Mouse (Mus musculus) CH12.LX (cell line): ENCODE results near the gene Sgms1. TPM values are rescaled to one million over a fixed set of nuclear protein-coding genes. Genes with fewer than 3 reads are reported as not detected.

ENCODE experiments used
- DNase-seq: peaks from one replicate; pipeline ENCODE4 v3.0.0-alpha.2; 2013; ENCODE audit errors: extremely low read depth
- H3K27ac ChIP-seq: 2 replicates; pipeline ENCODE4 v1.5.1; 2012; ENCODE audit warnings: low read depth, mild to moderate bottlenecking, control low read depth, moderate library complexity; ENCODE audit not compliant: insufficient read depth
- H3K27me3 ChIP-seq: replicated peaks from 2 replicates; pipeline ENCODE3; 2012; ENCODE audit warnings: inconsistent platforms
- H3K36me3 ChIP-seq, 2 experiments: replicated peaks in 1 of 2; 2 replicates each; pipeline versions ENCODE3 to v1.6.1; 2012; ENCODE audit warnings: inconsistent platforms in 1 of 2, low read length in 1 of 2, mild to moderate bottlenecking in 1 of 2, mixed read lengths in 1 of 2, moderate library complexity in 1 of 2; ENCODE audit not compliant: control insufficient read depth in 1 of 2, insufficient read depth in 1 of 2
- H3K4me1 ChIP-seq, 2 experiments: 2 replicates each; pipeline ENCODE4 v1.6.1; 2012; ENCODE audit warnings: inconsistent platforms in 1 of 2, moderate library complexity in 1 of 2; ENCODE audit not compliant: insufficient read depth in 2 of 2, control insufficient read depth in 1 of 2
- H3K4me2 ChIP-seq: 2 replicates; pipeline ENCODE4 v1.6.1; 2012; ENCODE audit warnings: low read depth, mild to moderate bottlenecking, control low read depth; ENCODE audit not compliant: poor library complexity, insufficient read depth, severe bottlenecking
- H3K4me3 ChIP-seq, 3 experiments: fragments of 150-350 bp in 1 of 3; sonication (generic) in 1 of 3; replicated peaks in 1 of 3; 2 replicates each; pipeline versions ENCODE3 to v1.5.1; 2011 to 2012; ENCODE audit warnings: low read depth in 2 of 3, low read length in 2 of 3, mild to moderate bottlenecking in 2 of 3, moderate library complexity in 2 of 3, control low read depth in 1 of 3, improper control_type of control experiment in 1 of 3, inconsistent platforms in 1 of 3, mixed read lengths in 1 of 3; ENCODE audit not compliant: poor library complexity in 1 of 3
- H3K79me2 ChIP-seq: replicated peaks from 2 replicates; pipeline ENCODE4 v1.6.1; 2012; ENCODE audit warnings: mild to moderate bottlenecking, moderate library complexity; ENCODE audit not compliant: control insufficient read depth, poor library complexity, insufficient read depth, severe bottlenecking; ENCODE audit errors: extremely low read depth
- H3K9ac ChIP-seq: 2 replicates; pipeline ENCODE4 v1.6.1; 2012; ENCODE audit warnings: low read depth, mild to moderate bottlenecking, control low read depth, moderate library complexity; ENCODE audit not compliant: insufficient read depth
- H3K9me3 ChIP-seq: replicated peaks from 2 replicates; pipeline ENCODE3; 2012; ENCODE audit warnings: low read length, inconsistent platforms, mixed read lengths
- CHD1 ChIP-seq: IDR thresholded peaks from 2 replicates; pipeline ENCODE4 v1.6.1; 2012; ENCODE audit warnings: low read depth, low read length, improper control_type of control experiment, inconsistent platforms
- CTCF ChIP-seq, 2 experiments: IDR thresholded peaks in 1 of 2; conservative IDR thresholded peaks in 1 of 2; 2 replicates each; pipeline ENCODE4 v1.5.1; 2011 to 2012; ENCODE audit warnings: low read depth in 2 of 2, low read length in 2 of 2, improper control_type of control experiment in 1 of 2, inconsistent platforms in 1 of 2, mild to moderate bottlenecking in 1 of 2, moderate library complexity in 1 of 2
- E2F4 ChIP-seq: IDR thresholded peaks from 2 replicates; pipeline ENCODE4 v1.6.1; 2011; ENCODE audit warnings: low read depth, low read length, improper control_type of control experiment; ENCODE audit not compliant: insufficient replicate concordance
- ELF1 ChIP-seq: IDR thresholded peaks from 2 replicates; pipeline ENCODE4 v1.6.1; 2014; ENCODE audit warnings: low read depth, mild to moderate bottlenecking, inconsistent platforms, low read length, improper control_type of control experiment
- EP300 ChIP-seq: IDR thresholded peaks from 2 replicates; pipeline ENCODE4 v1.6.1; 2011; ENCODE audit warnings: low read length, improper control_type of control experiment
- ETS1 ChIP-seq: conservative IDR thresholded peaks from 2 replicates; pipeline ENCODE4 v1.6.1; 2012; ENCODE audit warnings: low read depth, mild to moderate bottlenecking, inconsistent platforms, low read length, improper control_type of control experiment, moderate library complexity
- GABPA ChIP-seq: IDR thresholded peaks from 2 replicates; pipeline ENCODE4 v1.6.1; 2012; ENCODE audit warnings: low read depth, low read length, improper control_type of control experiment, inconsistent platforms; ENCODE audit not compliant: insufficient replicate concordance
- HCFC1 ChIP-seq: IDR thresholded peaks from 2 replicates; pipeline ENCODE4 v1.6.1; 2012; ENCODE audit warnings: low read depth, mild to moderate bottlenecking, inconsistent platforms, low read length, improper control_type of control experiment
- IRF4 ChIP-seq: IDR thresholded peaks from 2 replicates; pipeline ENCODE4 v1.6.1; 2014; ENCODE audit warnings: low read depth, mild to moderate bottlenecking, inconsistent platforms, low read length, improper control_type of control experiment
- JUN ChIP-seq: IDR thresholded peaks from 2 replicates; pipeline ENCODE4 v1.6.1; 2011; ENCODE audit warnings: low read depth, mild to moderate bottlenecking, low read length, improper control_type of control experiment, moderate library complexity; ENCODE audit not compliant: insufficient read depth
- KAT2A ChIP-seq: IDR thresholded peaks from 2 replicates; pipeline ENCODE4 v1.6.1; 2012; ENCODE audit warnings: low read length, improper control_type of control experiment, inconsistent platforms; ENCODE audit not compliant: insufficient replicate concordance
- MAZ ChIP-seq: IDR thresholded peaks from 2 replicates; pipeline ENCODE4 v1.6.1; 2012; ENCODE audit warnings: low read depth, mild to moderate bottlenecking, inconsistent platforms, low read length, improper control_type of control experiment, moderate library complexity
- MYC ChIP-seq: IDR thresholded peaks from 2 replicates; pipeline ENCODE4 v1.6.1; 2011; ENCODE audit warnings: low read depth, mild to moderate bottlenecking, improper control_type of control experiment, low read length
- NELFE ChIP-seq: IDR thresholded peaks from 2 replicates; pipeline ENCODE4 v1.6.1; 2011; ENCODE audit warnings: low read depth, low read length, improper control_type of control experiment
- NRF1 ChIP-seq: IDR thresholded peaks from 2 replicates; pipeline ENCODE4 v1.6.1; 2014; ENCODE audit warnings: low read depth, mild to moderate bottlenecking, inconsistent platforms, low read length, improper control_type of control experiment, moderate library complexity
- PAX5 ChIP-seq: IDR thresholded peaks from 2 replicates; pipeline ENCODE4 v1.6.1; 2012; ENCODE audit warnings: low read length, inconsistent platforms, mixed read lengths
- RAD21 ChIP-seq: IDR thresholded peaks from 2 replicates; pipeline ENCODE4 v1.6.1; 2011; ENCODE audit warnings: low read depth, mild to moderate bottlenecking, low read length, improper control_type of control experiment, moderate library complexity
- RCOR1 ChIP-seq: conservative IDR thresholded peaks from 2 replicates; pipeline ENCODE4 v1.6.1; 2012; ENCODE audit warnings: low read depth, mild to moderate bottlenecking, inconsistent platforms, low read length, improper control_type of control experiment
- SIN3A ChIP-seq: IDR thresholded peaks from 2 replicates; pipeline ENCODE4 v1.6.1; 2012; ENCODE audit warnings: low read length, improper control_type of control experiment, inconsistent platforms
- TCF12 ChIP-seq: IDR thresholded peaks from 2 replicates; pipeline ENCODE4 v1.6.1; 2014; ENCODE audit warnings: low read depth, mild to moderate bottlenecking, inconsistent platforms, low read length, improper control_type of control experiment
- USF2 ChIP-seq: conservative IDR thresholded peaks from 2 replicates; pipeline ENCODE4 v1.6.1; 2011; ENCODE audit warnings: low read depth, low read length, improper control_type of control experiment
- ZC3H11A ChIP-seq: IDR thresholded peaks from 2 replicates; pipeline ENCODE4 v1.6.1; 2012; ENCODE audit warnings: low read depth, mild to moderate bottlenecking, inconsistent platforms, low read length, improper control_type of control experiment
- ZKSCAN1 ChIP-seq: IDR thresholded peaks from 2 replicates; pipeline ENCODE4 v1.6.1; 2012; ENCODE audit warnings: low read depth, inconsistent platforms, low read length, improper control_type of control experiment, borderline replicate concordance
- ZNF384 ChIP-seq: IDR thresholded peaks from 2 replicates; pipeline ENCODE4 v1.6.1; 2012; ENCODE audit warnings: low read depth, low read length, improper control_type of control experiment, inconsistent platforms
- dilution Hi-C: fragments of 300-500 bp; cut with MboI; formaldehyde crosslinking; loops from 2 replicates; pipeline ENCODE4 v1.14.3; 2020; ENCODE audit warnings: low sequenced_read_pairs; ENCODE audit not compliant: extremely low pct_unique_long_range_greater_than_20kb, extremely low pct_ligation_motif_present
- in situ Hi-C: fragments of 300-500 bp; cut with MboI; formaldehyde crosslinking; loops from 3 replicates; pipeline ENCODE4 v1.14.3; 2019; ENCODE audit warnings: low sequenced_read_pairs, low pct_ligation_motif_present, low pct_unique_long_range_greater_than_20kb, mixed read lengths
- polyA plus RNA-seq: library from polyadenylated mRNA; unstranded; fragments of >175 nt; gene quantifications from 2 replicates; pipeline ENCODE4 v1.2.1, GENCODE M21; 2012; ENCODE audit warnings: low read depth; ENCODE audit not compliant: insufficient read length
- total RNA-seq, 2 experiments: library from RNA; depleted of rRNA; stranded (reverse); fragments of 300-350 nt in 1 of 2; fragments of >200 nt in 1 of 2; gene quantifications; 2 replicates each; pipeline ENCODE4 v1.2.3; 2012 to 2014

Gene Sgms1
- total and polyA plus RNA-seq, 3 experiments: 1.4 to 1.8 (median 1.8) TPM

DNA sequence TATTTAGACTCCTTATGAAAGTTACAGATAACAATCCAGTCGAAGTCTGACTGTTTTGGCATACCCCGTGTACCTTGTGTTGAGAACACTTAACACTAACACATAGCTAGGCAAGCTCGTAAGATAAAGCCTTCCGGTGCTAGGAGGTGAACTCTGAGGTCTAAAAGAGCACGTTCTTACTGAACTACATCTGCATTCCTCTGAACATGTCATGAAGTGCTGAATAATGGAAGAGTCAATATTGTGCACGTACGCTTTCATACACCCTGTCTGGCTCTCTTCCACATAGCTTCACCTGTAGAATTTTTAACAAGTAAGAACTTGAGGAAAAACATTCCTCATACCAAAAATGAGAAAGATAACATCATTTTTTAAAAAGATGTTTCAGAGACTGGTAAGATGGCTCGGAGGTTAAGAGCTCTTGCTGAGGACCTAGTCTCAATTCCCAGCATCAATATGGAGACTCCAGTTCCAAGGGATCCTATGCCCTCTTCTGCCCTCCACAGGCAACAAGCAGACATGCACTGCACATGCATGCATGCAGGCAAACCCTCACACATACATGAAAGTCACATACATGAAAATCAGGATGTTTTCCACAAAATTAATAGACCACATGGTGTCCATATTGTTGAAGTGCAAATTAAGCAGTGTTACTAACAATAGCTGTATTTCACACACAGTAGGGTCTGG is 4.4 kb upstream of the Sgms1 start:
- no peaks in the 10 kb centered on the region for H3K36me3 ChIP-seq
- no peaks in the 10 kb centered on the region for H3K27me3 ChIP-seq
- no peak overlapping the region for H3K27ac ChIP-seq
- H3K9ac ChIP-seq: no peak overlapping the region
- no peaks in the 10 kb centered on the region for H3K79me2 ChIP-seq
- H3K9me3 ChIP-seq: peaks cover 10% of the 10 kb centered on the region
- DNase-seq: no peak
- dilution Hi-C loops (no loop called here), in situ Hi-C loops (no loop called here)
- no peak for TF ChIP-seq USF2
- no peak for TF ChIP-seq MYC
- no peak for TF ChIP-seq JUN
- TF ChIP-seq SIN3A: no peak
- TF ChIP-seq GABPA: no peak
- TF ChIP-seq, all 38 proteins: peak for 0
- no peak overlapping the region for H3K4me2 ChIP-seq
- H3K4me1 ChIP-seq: no peaks in the 10 kb centered on the region
- H3K4me3 ChIP-seq: no peak overlapping the region

GRCm38 (mm10) chr19:32393092-32393745 is 3.7 kb upstream of the Sgms1 start:
- H3K4me1 ChIP-seq: no peaks in the 10 kb centered on the region
- peaks cover 14% of the 10 kb centered on the region for H3K9me3 ChIP-seq
- TF ChIP-seq RCOR1 (no peak), ZKSCAN1 (no peak)
- no peaks in the 10 kb centered on the region for H3K36me3 ChIP-seq
- H3K27me3 ChIP-seq: no peaks in the 10 kb centered on the region
- in situ Hi-C loops: no loop called here
- H3K27ac ChIP-seq: no peak overlapping the region
- H3K79me2 ChIP-seq: no peaks in the 10 kb centered on the region
- DNase-seq: no peak
- H3K4me2 ChIP-seq: no peak overlapping the region
- dilution Hi-C loops: no loop called here
- no peak overlapping the region for H3K4me3 ChIP-seq
- H3K9ac ChIP-seq: no peak overlapping the region

- DNase-seq: no peak
- no peaks in the 10 kb centered on the region for H3K36me3 ChIP-seq
- H3K27me3 ChIP-seq: no peaks in the 10 kb centered on the region
- no peak overlapping the region for H3K27ac ChIP-seq
- H3K4me2 ChIP-seq: no peak overlapping the region
- no peaks in the 10 kb centered on the region for H3K4me1 ChIP-seq
- dilution Hi-C loops (no loop called here), in situ Hi-C loops (no loop called here)
- no peak overlapping the region for H3K4me3 ChIP-seq
- no peak for TF ChIP-seq CTCF (conservative IDR thresholded peaks at IDR 0.05 in 1 of 2, IDR thresholded peaks at IDR 0.05 in 1 of 2; ENCODE audit: low read depth in 2 of 2, low read length in 2 of 2)
- TF ChIP-seq CHD1: no peak
- no peak for TF ChIP-seq ELF1
- no peak for TF ChIP-seq E2F4
- TF ChIP-seq MYC: no peak
- no peak for TF ChIP-seq IRF4
- TF ChIP-seq EP300: no peak
- no peak for TF ChIP-seq USF2
- no peak for TF ChIP-seq NRF1
- no peak for TF ChIP-seq GABPA
- no peak for TF ChIP-seq NELFE
- TF ChIP-seq MAZ: no peak
- TF ChIP-seq RAD21: no peak
- TF ChIP-seq HCFC1: no peak
- TF ChIP-seq ZC3H11A: no peak
- TF ChIP-seq ETS1: no peak
- no peak for TF ChIP-seq PAX5
- TF ChIP-seq KAT2A: no peak
- no peak for TF ChIP-seq TCF12
- no peak for TF ChIP-seq ZNF384
- H3K9ac ChIP-seq: no peak overlapping the region
- H3K79me2 ChIP-seq: no peaks in the 10 kb centered on the region
- H3K9me3 ChIP-seq: peaks cover 25% of the 10 kb centered on the region
Measured at GRCm38 (mm10) chr19:32391441-32391840, 1.9 kb upstream of the Sgms1 start.
